25 mouse cellular contexts compared by ENCODE assay signal in the genomic region with DNA sequence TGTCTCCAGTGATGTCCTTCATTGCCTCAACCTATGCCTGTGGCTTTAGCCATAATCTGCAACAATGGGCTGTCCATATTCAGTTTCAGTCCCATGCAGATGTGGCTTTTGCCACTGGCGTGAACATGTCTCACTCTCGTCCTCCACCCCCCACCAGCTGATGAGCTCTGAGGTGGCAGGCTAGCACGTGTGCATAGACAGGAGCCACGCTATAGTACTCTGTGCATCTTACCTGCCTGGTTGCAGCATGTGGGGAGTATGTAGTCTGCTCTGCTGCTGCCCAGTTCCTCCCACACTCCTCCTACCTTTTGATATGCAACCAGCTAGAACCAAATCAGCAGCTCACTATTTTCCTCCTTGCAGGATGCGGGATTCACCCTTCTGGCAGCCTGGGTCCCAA.
DNase-seq lines count a peak whose midpoint lies in the region; ATAC-seq lines count a peak whose summit lies in the region.
"Had no signal": no experiment of that assay in that cellular context is flagged by ENCODE, and none has a peak within 500 bp of the region (broad histone marks: within the 10 kb centered on the region; RNA-seq: fewer than 3 reads in every experiment).

No protein-coding gene starts in this region.

- no peak for DNase-seq in left cerebral cortex, adult 8-10 months (ENCODE audit: low spot score in 2 of 2)
- no peak for DNase-seq in right cerebral cortex, postnatal 10 days (ENCODE audit: low spot score in 2 of 2)
- DNase-seq: adrenal gland, postnatal 25 days; cerebellum, adult 11 months; gastrocnemius, postnatal 36 days; kidney, postnatal 25 days; liver, embryonic 13.5 days; lung, postnatal 36 days; right cerebral cortex, postnatal 14 days; thymus, adult 18-20 months; thymus, postnatal 4 days had no signal

- peaks cover 11% of the 10 kb centered on the region for H3K4me1 ChIP-seq in forebrain, embryonic 12.5 days
- peaks cover 10% of the 10 kb centered on the region for H3K4me1 ChIP-seq in forebrain, embryonic 16.5 days (replicated peaks; ENCODE audit: control insufficient read depth, insufficient read depth, low read length)
- no peaks in the 10 kb centered on the region for H3K4me1 ChIP-seq in megakaryocyte, embryonic 14.5 days
- H3K4me1 ChIP-seq in hindbrain, embryonic 12.5 days, result peaks cover 14% of the 10 kb centered on the region
- H3K4me1 ChIP-seq: liver, embryonic 13.5 days had no signal

- H3K4me3 ChIP-seq in forebrain, embryonic 12.5 days (replicated peaks), result no peak overlapping the region
- H3K4me3 ChIP-seq in forebrain, embryonic 16.5 days (replicated peaks; ENCODE audit: low read length), result no peak overlapping the region
- H3K4me3 ChIP-seq in megakaryocyte, embryonic 14.5 days (replicated peaks), result peak overlapping the region; percentile 57
- no peak overlapping the region for H3K4me3 ChIP-seq in hindbrain, embryonic 12.5 days
- H3K4me3 ChIP-seq: embryonic facial prominence, embryonic 15.5 days; heart, embryonic 15.5 days; left cerebral cortex, adult 2 months; limb, embryonic 12.5 days; liver, embryonic 13.5 days; neural tube, embryonic 12.5 days; stomach, embryonic 15.5 days had no signal

- peak; percentile 46; the same call in 1 of the 2 replicates for ATAC-seq in forebrain, embryonic 12.5 days (ENCODE audit: low FRiP score)
- ATAC-seq in forebrain, embryonic 16.5 days, result no peak
- no peak for ATAC-seq in megakaryocyte, adult 5-6 weeks (ENCODE audit: poor library complexity, severe bottlenecking)
- ATAC-seq in hindbrain, embryonic 12.5 days (ENCODE audit: low FRiP score), result peak; percentile 39; the same call in 1 of the 2 replicates
- ATAC-seq in monocyte, adult 5-6 weeks (replicated peaks; ENCODE audit: insufficient number of reproducible peaks, low FRiP score, low TSS enrichment, poor library complexity, severe bottlenecking), result 0 out of 2 replicates have a peak, but pooled peaks have one; percentile 17
- ATAC-seq: intestine, postnatal 0 days had no signal

- H3K27me3 ChIP-seq in forebrain, embryonic 12.5 days, result peaks cover 8% of the 10 kb centered on the region; the same call in 1 of the 2 replicates
- no peaks in the 10 kb centered on the region for H3K27me3 ChIP-seq in forebrain, embryonic 16.5 days (replicated peaks; ENCODE audit: control insufficient read depth, insufficient read depth, low read length)
- H3K27me3 ChIP-seq in megakaryocyte, embryonic 14.5 days (replicated peaks), result peaks cover 6% of the 10 kb centered on the region
- no peaks in the 10 kb centered on the region for H3K27me3 ChIP-seq in hindbrain, embryonic 12.5 days
- H3K27me3 ChIP-seq: embryonic facial prominence, embryonic 15.5 days; heart, embryonic 15.5 days; liver, embryonic 13.5 days; neural tube, embryonic 12.5 days; stomach, embryonic 15.5 days had no signal

- 76% methylated on average over 5 of the region's 5 CpGs for WGBS in forebrain, embryonic 12.5 days
- WGBS in forebrain, embryonic 16.5 days, result 78% methylated on average over 5 of the region's 5 CpGs
- WGBS in hindbrain, embryonic 12.5 days, result 71% methylated on average over 5 of the region's 5 CpGs

- H3K9me3 ChIP-seq in forebrain, embryonic 12.5 days, result no peaks in the 10 kb centered on the region
- no peaks in the 10 kb centered on the region for H3K9me3 ChIP-seq in forebrain, embryonic 16.5 days (ENCODE audit: control insufficient read depth, low read length)
- H3K9me3 ChIP-seq in megakaryocyte, embryonic 14.5 days, result no peaks in the 10 kb centered on the region
- no peaks in the 10 kb centered on the region for H3K9me3 ChIP-seq in hindbrain, embryonic 12.5 days (replicated peaks)
- H3K9me3 ChIP-seq: embryonic facial prominence, embryonic 15.5 days; heart, embryonic 15.5 days; limb, embryonic 12.5 days; liver, embryonic 13.5 days; neural tube, embryonic 12.5 days; stomach, embryonic 15.5 days had no signal

- H3K36me3 ChIP-seq in forebrain, embryonic 12.5 days (replicated peaks), result no peaks in the 10 kb centered on the region
- no peaks in the 10 kb centered on the region for H3K36me3 ChIP-seq in forebrain, embryonic 16.5 days (ENCODE audit: control insufficient read depth, insufficient read depth)
- H3K36me3 ChIP-seq in megakaryocyte, embryonic 14.5 days (replicated peaks; ENCODE audit: low read length), result no peaks in the 10 kb centered on the region
- H3K36me3 ChIP-seq in hindbrain, embryonic 12.5 days, result no peaks in the 10 kb centered on the region
- H3K36me3 ChIP-seq: embryonic facial prominence, embryonic 15.5 days; heart, embryonic 15.5 days; limb, embryonic 12.5 days; liver, embryonic 13.5 days; neural tube, embryonic 12.5 days; stomach, embryonic 15.5 days had no signal

- H3K27ac ChIP-seq in forebrain, embryonic 12.5 days, result no peak overlapping the region
- no peak overlapping the region for H3K27ac ChIP-seq in forebrain, embryonic 16.5 days (ENCODE audit: low read length)
- peak overlapping the region; percentile 75 for H3K27ac ChIP-seq in hindbrain, embryonic 12.5 days
- H3K27ac ChIP-seq: embryonic facial prominence, embryonic 15.5 days; heart, embryonic 15.5 days; left cerebral cortex, adult 2 months; limb, embryonic 12.5 days; liver, embryonic 13.5 days; neural tube, embryonic 12.5 days; stomach, embryonic 15.5 days had no signal

- H3K4me2 ChIP-seq in forebrain, embryonic 12.5 days, result no peak overlapping the region
- no peak overlapping the region for H3K4me2 ChIP-seq in forebrain, embryonic 16.5 days (ENCODE audit: low read length)
- no peak overlapping the region for H3K4me2 ChIP-seq in hindbrain, embryonic 12.5 days (replicated peaks)
- H3K4me2 ChIP-seq: embryonic facial prominence, embryonic 15.5 days; limb, embryonic 12.5 days; liver, embryonic 13.5 days had no signal

- no peak overlapping the region for H3K9ac ChIP-seq in forebrain, embryonic 12.5 days
- H3K9ac ChIP-seq in forebrain, embryonic 16.5 days (replicated peaks; ENCODE audit: low read depth, low read length), result no peak overlapping the region
- no peak overlapping the region for H3K9ac ChIP-seq in hindbrain, embryonic 12.5 days
- H3K9ac ChIP-seq: embryonic facial prominence, embryonic 15.5 days; heart, embryonic 15.5 days; liver, embryonic 13.5 days; lung, embryonic 14.5 days; stomach, embryonic 15.5 days had no signal

Comparison
In these comparisons a context has a peak if more than half of its experiments do, and no peak if none do; other contexts are left out.
1. ATAC-seq: peak in forebrain, embryonic 12.5 days (single experiment), hindbrain, embryonic 12.5 days (single experiment) and monocyte, adult 5-6 weeks (single experiment); none in forebrain, embryonic 16.5 days (single experiment) and megakaryocyte, adult 5-6 weeks (single experiment).